Mouse (Mus musculus) thymus, adult 2 months (tissue): Measurements from ENCODE around the gene Adamts2. TPM values are rescaled to one million over a fixed set of nuclear protein-coding genes. Genes with fewer than 3 reads are reported as not detected.

Experiments
- DNase-seq: peaks from one replicate; pipeline ENCODE4 v3.0.0; 2021
- H3K27ac ChIP-seq: fragments of 200-500 bp; 2 replicates; pipeline ENCODE4 v1.5.1; 2012; ENCODE audit warnings: low read length, control low read depth; ENCODE audit not compliant: control insufficient read depth, insufficient read depth
- H3K27me3 ChIP-seq: fragments of 200-500 bp; 2 replicates; pipeline ENCODE4 v1.6.1; 2012; ENCODE audit warnings: mild to moderate bottlenecking, low read length, moderate library complexity, mixed read lengths; ENCODE audit not compliant: control insufficient read depth, insufficient read depth
- H3K36me3 ChIP-seq: fragments of 200-500 bp; 2 replicates; pipeline ENCODE4 v1.6.1; 2012; ENCODE audit warnings: mild to moderate bottlenecking, low read length, moderate library complexity; ENCODE audit not compliant: control insufficient read depth, insufficient read depth
- H3K4me1 ChIP-seq: fragments of 200-500 bp; replicated peaks from 2 replicates; pipeline ENCODE4 v1.6.1; 2012; ENCODE audit warnings: low read length; ENCODE audit not compliant: control insufficient read depth, insufficient read depth
- H3K4me3 ChIP-seq: fragments of 200-500 bp; 2 replicates; pipeline ENCODE4 v1.5.1; 2012; ENCODE audit warnings: mild to moderate bottlenecking, low read length, control low read depth, moderate library complexity; ENCODE audit not compliant: control insufficient read depth, insufficient read depth
- CTCF ChIP-seq: fragments of 200-500 bp; IDR thresholded peaks from 2 replicates; pipeline ENCODE4 v1.5.1; 2012; ENCODE audit warnings: mild to moderate bottlenecking, control low read depth, low read length, moderate library complexity, borderline replicate concordance; ENCODE audit not compliant: control insufficient read depth, poor library complexity, insufficient read depth; ENCODE audit errors: extremely low read depth
- POLR2A ChIP-seq: fragments of 200-500 bp; IDR thresholded peaks from 2 replicates; pipeline ENCODE4 v1.6.1; 2012; ENCODE audit warnings: mild to moderate bottlenecking, low read length, control low read depth, moderate library complexity; ENCODE audit not compliant: control insufficient read depth, poor library complexity, insufficient read depth; ENCODE audit errors: extremely low read depth
- WGBS: fragments of 180-500 bp; shearing (Covaris S2); methylation state at CpG from one replicate; pipeline ENCODE4 v1.1.7; 2018; 5-methylcytosine and 5-hydroxymethylcytosine counted together
- polyA plus RNA-seq: library from polyadenylated mRNA; depleted of rRNA; stranded (reverse); fragments of >200 nt; gene quantifications from 2 replicates; pipeline ENCODE4 v1.2.3, GENCODE M21; 2012

Adamts2 gene
- polyA plus RNA-seq, 1 experiment = 5.5 TPM

GRCm38 (mm10) chr11:50734129-50734528, 132.2 kb downstream of the Adamts2 start:
- no peaks in the 10 kb centered on the region for H3K36me3 ChIP-seq
- DNase-seq = no peak
- no peaks in the 10 kb centered on the region for H3K4me1 ChIP-seq
- H3K27me3 ChIP-seq = no peaks in the 10 kb centered on the region
- no peak overlapping the region for H3K4me3 ChIP-seq
- 80% methylated on average over 4 of the region's 4 CpGs for WGBS
- H3K27ac ChIP-seq = no peak overlapping the region
- TF ChIP-seq CTCF (no peak), POLR2A (no peak)

DNA sequence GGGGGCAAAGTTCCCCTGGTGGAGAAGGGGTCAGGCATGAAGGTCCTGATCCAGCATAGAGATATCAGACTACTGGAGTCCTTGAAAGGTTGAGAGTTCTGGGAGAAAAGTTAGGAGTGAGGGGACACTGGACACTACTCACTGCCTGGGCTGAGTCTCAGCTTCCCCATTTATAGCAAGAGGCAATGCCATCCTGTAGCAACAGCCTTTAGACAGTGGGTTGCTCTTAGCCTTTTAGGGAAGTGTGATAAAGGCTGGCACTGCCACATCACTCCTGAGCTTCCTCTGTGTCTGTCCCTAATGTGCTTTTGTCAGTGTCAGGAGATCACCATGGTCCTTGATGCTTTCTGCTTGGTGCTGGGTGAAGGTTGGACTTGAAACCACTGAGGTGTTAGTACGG, 134.7 kb downstream of the Adamts2 start:
- Histone ChIP-seq H3K27ac (no peak overlapping the region), H3K36me3 (no peaks in the 10 kb centered on the region), H3K27me3 (no peaks in the 10 kb centered on the region), H3K4me3 (no peak overlapping the region), H3K4me1 (no peaks in the 10 kb centered on the region)
- no peak for DNase-seq
- TF ChIP-seq POLR2A (no peak), CTCF (no peak)
- WGBS = 91% methylated on average over 1 of the region's 1 CpGs

- 94% methylated on average over 1 of the region's 1 CpGs for WGBS
- TF ChIP-seq POLR2A (no peak), CTCF (no peak)
Observed at GRCm38 (mm10) chr11:50738436-50738835, 136.6 kb downstream of the Adamts2 start.

DNA sequence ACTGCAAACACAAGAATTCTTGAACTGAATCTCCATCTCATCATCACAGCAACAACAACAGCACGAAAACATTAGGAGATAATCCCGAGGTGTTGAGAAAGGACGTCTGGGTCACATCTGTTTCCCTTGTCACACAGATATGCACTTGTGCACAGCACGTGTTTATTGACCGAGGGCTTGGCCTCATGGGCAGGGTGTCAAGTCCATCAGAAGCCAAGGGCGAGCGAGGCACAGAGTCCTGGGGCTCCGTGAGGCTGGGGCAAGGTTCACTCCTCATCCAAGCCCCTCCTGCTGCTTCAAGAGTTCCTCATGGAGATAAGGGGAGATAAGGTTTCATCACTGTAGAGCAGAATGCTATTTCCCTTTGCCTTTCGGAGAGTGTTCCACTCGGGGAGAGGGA, 137.6 kb downstream of the Adamts2 start:
- 69% methylated on average over 10 of the region's 10 CpGs for WGBS

More at GRCm38 (mm10) chr11:50738436-50738835, 136.6 kb downstream of the Adamts2 start:
- no peaks in the 10 kb centered on the region for H3K4me1 ChIP-seq
- H3K27ac ChIP-seq = no peak overlapping the region
- H3K36me3 ChIP-seq = no peaks in the 10 kb centered on the region
- H3K4me3 ChIP-seq = no peak overlapping the region
- no peak for DNase-seq
- no peaks in the 10 kb centered on the region for H3K27me3 ChIP-seq

GRCm38 (mm10) chr11:50742146-50742545, 140.3 kb downstream of the Adamts2 start:
- Histone ChIP-seq H3K4me3 (no peak overlapping the region), H3K27ac (no peak overlapping the region), H3K27me3 (no peaks in the 10 kb centered on the region), H3K36me3 (no peaks in the 10 kb centered on the region), H3K4me1 (no peaks in the 10 kb centered on the region)
- WGBS = 78% methylated on average over 1 of the region's 1 CpGs
- no peak for TF ChIP-seq POLR2A
- TF ChIP-seq CTCF = no peak
- no peak for DNase-seq

More for the DNA sequence above, 137.6 kb downstream of the Adamts2 start:
- TF ChIP-seq POLR2A (no peak), CTCF (no peak)
- Histone ChIP-seq H3K4me3 (no peak overlapping the region), H3K36me3 (no peaks in the 10 kb centered on the region), H3K27ac (no peak overlapping the region), H3K4me1 (no peaks in the 10 kb centered on the region), H3K27me3 (no peaks in the 10 kb centered on the region)
- DNase-seq = no peak

DNA sequence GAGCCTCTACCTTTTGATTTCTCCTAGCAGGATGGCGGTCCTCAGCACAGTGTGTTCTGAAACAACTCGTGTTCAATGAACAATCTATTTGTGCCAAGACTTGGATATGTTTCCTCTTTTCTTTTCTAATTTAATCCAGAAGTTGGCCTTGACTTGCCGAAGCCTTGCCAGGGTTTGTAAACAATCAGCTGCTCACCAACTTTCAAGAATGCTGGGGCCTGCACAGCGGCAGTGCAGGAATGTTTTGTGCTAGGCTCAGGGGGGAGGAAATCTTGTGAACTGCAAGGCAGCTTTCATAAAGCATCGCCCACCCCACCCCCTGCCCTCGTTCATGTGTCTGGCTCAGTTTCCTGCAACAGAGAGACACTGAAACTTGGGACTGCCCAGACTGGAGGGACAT, 143.1 kb downstream of the Adamts2 start:
- no peak for DNase-seq
- H3K36me3 ChIP-seq = no peaks in the 10 kb centered on the region
- WGBS = 78% methylated on average over 6 of the region's 6 CpGs
- no peak overlapping the region for H3K27ac ChIP-seq
- no peak overlapping the region for H3K4me3 ChIP-seq
- H3K4me1 ChIP-seq = no peaks in the 10 kb centered on the region
- TF ChIP-seq CTCF (no peak), POLR2A (no peak)
- H3K27me3 ChIP-seq = no peaks in the 10 kb centered on the region

- Histone ChIP-seq H3K27me3 (no peaks in the 10 kb centered on the region), H3K36me3 (no peaks in the 10 kb centered on the region), H3K4me1 (no peaks in the 10 kb centered on the region), H3K4me3 (no peak overlapping the region), H3K27ac (no peak overlapping the region)
- no peak for DNase-seq
- WGBS = 58% methylated on average over 2 of the region's 2 CpGs
- no peak for TF ChIP-seq CTCF
- TF ChIP-seq POLR2A = no peak
Observed at GRCm38 (mm10) chr11:50746508-50746907, 144.6 kb downstream of the Adamts2 start.
